ENCODE assay signal across 25 mouse cellular contexts in the genomic region with DNA sequence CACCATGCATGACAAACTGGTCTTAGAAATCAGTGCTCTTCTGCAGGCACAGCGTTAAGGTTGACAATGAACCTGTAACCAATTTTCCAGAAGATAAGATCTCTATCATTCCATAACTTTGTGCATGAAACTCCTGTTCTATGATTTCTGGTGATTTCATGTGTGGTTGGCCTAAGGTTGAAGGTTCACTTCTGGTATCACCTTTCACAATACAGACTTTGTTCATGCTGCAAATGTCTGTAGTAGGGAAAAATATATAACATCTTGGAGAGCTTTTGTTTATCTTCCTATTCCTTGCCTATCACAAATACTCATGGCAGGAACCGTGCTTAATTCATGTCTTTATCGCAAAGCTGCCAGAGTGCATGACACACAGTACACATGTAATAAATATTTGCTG.
"Had no signal": no experiment of that assay in that cellular context is flagged by ENCODE, and none has a peak within 500 bp of the region (broad histone marks: within the 10 kb centered on the region; RNA-seq: fewer than 3 reads in every experiment).

No protein-coding gene starts in this region.

- H3K27me3 ChIP-seq: heart, embryonic 13.5 days; heart, embryonic 15.5 days; hindbrain, embryonic 12.5 days; limb, embryonic 13.5 days; limb, embryonic 15.5 days; liver, embryonic 12.5 days had no signal

- H3K9ac ChIP-seq: heart, embryonic 13.5 days; heart, embryonic 15.5 days; hindbrain, embryonic 12.5 days; hindbrain, embryonic 14.5 days; kidney, embryonic 15.5 days; limb, embryonic 13.5 days; limb, embryonic 15.5 days; liver, embryonic 12.5 days; liver, embryonic 14.5 days had no signal

- DNase-seq: gastrocnemius, adult 2 months; gastrocnemius, postnatal 10 days; gastrocnemius, postnatal 25 days; heart, adult 18-20 months; heart, postnatal 10 days; heart, postnatal 4 days; kidney, adult 11 months; kidney, adult 2 months; kidney, adult 9 months; kidney, postnatal 36 days; layer of hippocampus, adult 9-11 months; layer of hippocampus, postnatal 36 days had no signal

- H3K4me3 ChIP-seq: gastrocnemius, adult 2 months; heart, embryonic 13.5 days; heart, embryonic 15.5 days; hindbrain, embryonic 10.5 days; hindbrain, embryonic 12.5 days; kidney, embryonic 15.5 days; limb, embryonic 13.5 days; limb, embryonic 15.5 days; liver, embryonic 12.5 days had no signal

- ATAC-seq: hindbrain, embryonic 16.5 days; inflammation-experienced regulatory T-cells, adult 6 months; liver, embryonic 12.5 days had no signal

- H3K36me3 ChIP-seq: heart, embryonic 13.5 days; heart, embryonic 15.5 days; hindbrain, embryonic 10.5 days; hindbrain, embryonic 12.5 days; kidney, embryonic 15.5 days; limb, embryonic 13.5 days; limb, embryonic 15.5 days; liver, embryonic 12.5 days had no signal

- H3K4me1 ChIP-seq: hindbrain, embryonic 12.5 days; kidney, embryonic 15.5 days; limb, embryonic 15.5 days; liver, embryonic 12.5 days had no signal

- H3K27ac ChIP-seq: gastrocnemius, adult 2 months; heart, embryonic 13.5 days; heart, embryonic 15.5 days; hindbrain, embryonic 10.5 days; hindbrain, embryonic 12.5 days; hindbrain, embryonic 14.5 days; kidney, embryonic 15.5 days; limb, embryonic 13.5 days; limb, embryonic 15.5 days; liver, embryonic 12.5 days; liver, embryonic 14.5 days had no signal

- H3K4me2 ChIP-seq: heart, embryonic 11.5 days; heart, embryonic 13.5 days; heart, embryonic 15.5 days; hindbrain, embryonic 12.5 days; hindbrain, embryonic 14.5 days; kidney, embryonic 15.5 days; limb, embryonic 13.5 days; limb, embryonic 15.5 days; liver, embryonic 12.5 days had no signal

- H3K9me3 ChIP-seq: heart, embryonic 13.5 days; heart, embryonic 15.5 days; hindbrain, embryonic 10.5 days; hindbrain, embryonic 12.5 days; kidney, embryonic 15.5 days; limb, embryonic 13.5 days; limb, embryonic 15.5 days; liver, embryonic 12.5 days had no signal
